Mouse (Mus musculus): Measurements from ENCODE around the gene Spata48. TPM values are rescaled to one million over a fixed set of nuclear protein-coding genes. Genes with fewer than 3 reads are reported as not detected.
A peak's percentile ranks its signal among the peaks of the same experiment; 100 is the strongest.

The Spata48 gene
- 0.78 and 1.3 TPM in 2 replicates for polyA plus RNA-seq (2015; fragmentation: Nextera tagmentation; extraction: Ambion mirVana)

GRCm38 (mm10) chr11:11461635-11462560 lies at the start of gene Spata48, which contains the start of gene Zpbp:
Gene Spata48 (plus strand): TSS chr11:11462094.
Gene Zpbp (minus strand): TSS chr11:11462408.
- Histone ChIP-seq H3K27ac (peak within 1 kb of the TSS; percentile 84), H3K9ac (peak within 1 kb of the TSS; percentile 78), H3K4me3 (peak within 1 kb of the TSS; percentile 64), H3K27me3 (0 out of 2 replicates have a peak, but pooled peaks cover 7% of the 10 kb centered on the region), H3K9me3 (no peaks in the 10 kb centered on the region), H3K4me2 (peak within 1 kb of the TSS; percentile 69), H3K4me1 (replicated peaks) (peaks cover 6% of the 10 kb centered on the region; the same call in 1 of the 2 replicates), H3K36me3 (no peaks in the 10 kb centered on the region)
- WGBS, result 4% methylated on average over 61 of the region's 66 CpGs
- peak; percentile 97 for ATAC-seq (ENCODE audit: low FRiP score)

GRCm38 (mm10) chr11:11414188-11414587 lies 47.7 kb upstream of the Spata48 start:
- Histone ChIP-seq H3K4me2 (no peak overlapping the region), H3K4me1 (replicated peaks) (no peaks in the 10 kb centered on the region), H3K9me3 (no peaks in the 10 kb centered on the region), H3K36me3 (no peaks in the 10 kb centered on the region), H3K4me3 (no peak overlapping the region), H3K9ac (no peak overlapping the region), H3K27me3 (no peaks in the 10 kb centered on the region), H3K27ac (no peak overlapping the region)
- ATAC-seq (ENCODE audit: low FRiP score), result no peak
- WGBS, result 90% methylated on average over 5 of the region's 5 CpGs

- no peaks in the 10 kb centered on the region for H3K9me3 ChIP-seq
Measured at GRCm38 (mm10) chr11:11417356-11417755, 44.5 kb upstream of the Spata48 start.

GRCm38 (mm10) chr11:11455037-11455436 lies 6.9 kb upstream of the Spata48 start:
- no peaks in the 10 kb centered on the region for H3K4me1 ChIP-seq (replicated peaks)
- no peak overlapping the region for H3K4me2 ChIP-seq
- WGBS, result 40% methylated on average over 2 of the region's 2 CpGs
- no peaks in the 10 kb centered on the region for H3K27me3 ChIP-seq
- H3K36me3 ChIP-seq, result no peaks in the 10 kb centered on the region
- no peaks in the 10 kb centered on the region for H3K9me3 ChIP-seq
- ATAC-seq (ENCODE audit: low FRiP score), result no peak
- H3K27ac ChIP-seq, result no peak overlapping the region
- H3K4me3 ChIP-seq, result no peak overlapping the region
- no peak overlapping the region for H3K9ac ChIP-seq

More at GRCm38 (mm10) chr11:11417356-11417755, 44.5 kb upstream of the Spata48 start:
- whole genome bisulfite sequencing, result 86% methylated on average over 2 of the region's 2 CpGs
- no peak overlapping the region for H3K4me2 ChIP-seq
- no peak overlapping the region for H3K27ac ChIP-seq
- no peaks in the 10 kb centered on the region for H3K4me1 ChIP-seq (replicated peaks)
- H3K9ac ChIP-seq, result no peak overlapping the region
- ATAC-seq (ENCODE audit: low FRiP score), result no peak
- no peaks in the 10 kb centered on the region for H3K27me3 ChIP-seq
- no peak overlapping the region for H3K4me3 ChIP-seq
- H3K36me3 ChIP-seq, result no peaks in the 10 kb centered on the region

DNA sequence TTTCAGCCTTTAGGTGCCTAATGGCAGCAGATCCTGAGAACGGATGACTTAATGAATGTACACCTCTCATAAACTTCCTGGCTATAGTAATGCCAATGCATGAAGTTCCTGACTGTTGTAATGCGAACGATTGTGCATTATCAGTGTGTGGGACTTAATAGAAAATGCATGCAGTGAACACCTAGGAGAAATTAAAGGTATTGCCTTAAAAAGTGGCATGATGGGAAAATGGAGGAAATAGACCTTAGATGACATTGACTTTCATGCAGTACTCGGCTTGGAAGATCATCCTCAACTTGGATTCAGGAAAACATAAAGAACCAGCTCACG lies 632 bp downstream of the Spata48 start:
- 84% methylated on average over 5 of the region's 5 CpGs for WGBS

GRCm38 (mm10) chr11:11468924-11469323 lies 7.0 kb downstream of the Spata48 start:
- H3K9me3 ChIP-seq, result no peaks in the 10 kb centered on the region
- H3K4me2 ChIP-seq, result no peak overlapping the region
- H3K27ac ChIP-seq, result no peak overlapping the region
- no peaks in the 10 kb centered on the region for H3K4me1 ChIP-seq (replicated peaks)
- H3K9ac ChIP-seq, result no peak overlapping the region
- H3K4me3 ChIP-seq, result no peak overlapping the region
- no peak for ATAC-seq (ENCODE audit: low FRiP score)
- peaks cover 11% of the 10 kb centered on the region; the same call in 1 of the 2 replicates for H3K27me3 ChIP-seq
- no peaks in the 10 kb centered on the region for H3K36me3 ChIP-seq

More for the DNA sequence above, 632 bp downstream of the Spata48 start:
- H3K4me2 ChIP-seq, result peak overlapping the region; percentile 69
- no peaks in the 10 kb centered on the region for H3K36me3 ChIP-seq
- peaks cover 6% of the 10 kb centered on the region; the same call in 1 of the 2 replicates for H3K4me1 ChIP-seq (replicated peaks)
- peak overlapping the region; percentile 64 for H3K4me3 ChIP-seq
- H3K9me3 ChIP-seq, result no peaks in the 10 kb centered on the region
- H3K9ac ChIP-seq, result peak overlapping the region; percentile 78
- H3K27ac ChIP-seq, result peak overlapping the region; percentile 84; the same call in 1 of the 2 replicates
- no peak for ATAC-seq (ENCODE audit: low FRiP score)
- H3K27me3 ChIP-seq, result peaks cover 8% of the 10 kb centered on the region; the same call in 1 of the 2 replicates

DNA sequence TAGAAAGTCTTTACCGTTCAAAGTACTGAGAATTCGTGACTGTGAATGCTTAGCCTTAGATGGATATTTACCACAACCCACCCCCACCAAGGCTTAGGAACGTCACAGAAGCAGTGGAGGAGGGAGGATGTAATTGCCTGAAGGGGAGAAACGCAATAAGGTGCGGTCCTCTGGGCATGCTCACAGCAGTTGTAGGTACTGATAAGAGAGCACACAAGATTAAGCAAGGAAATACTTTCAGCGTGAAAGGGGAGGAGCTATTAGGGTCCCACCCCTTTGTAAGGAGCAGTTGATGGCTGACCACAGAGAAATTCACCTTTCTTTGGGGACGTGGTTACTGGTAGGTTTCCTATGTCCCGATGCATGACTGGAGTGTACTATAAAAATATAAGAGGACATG lies 22.5 kb downstream of the Spata48 start:
- WGBS, result 63% methylated on average over 8 of the region's 8 CpGs
- Histone ChIP-seq H3K4me3 (no peak overlapping the region), H3K4me2 (no peak overlapping the region), H3K27ac (no peak overlapping the region), H3K9ac (no peak overlapping the region), H3K27me3 (no peaks in the 10 kb centered on the region), H3K36me3 (no peaks in the 10 kb centered on the region), H3K4me1 (replicated peaks) (no peaks in the 10 kb centered on the region), H3K9me3 (no peaks in the 10 kb centered on the region)
- no peak for ATAC-seq (ENCODE audit: low FRiP score)

- WGBS, result 61% methylated on average over 5 of the region's 5 CpGs
- H3K4me1 ChIP-seq (replicated peaks), result no peaks in the 10 kb centered on the region
- H3K36me3 ChIP-seq, result no peaks in the 10 kb centered on the region
- H3K4me3 ChIP-seq, result no peak overlapping the region
- H3K9ac ChIP-seq, result no peak overlapping the region
- H3K9me3 ChIP-seq, result no peaks in the 10 kb centered on the region
- no peak overlapping the region for H3K4me2 ChIP-seq
- ATAC-seq (ENCODE audit: low FRiP score), result no peak
- no peaks in the 10 kb centered on the region for H3K27me3 ChIP-seq
- H3K27ac ChIP-seq, result no peak overlapping the region
Measured at GRCm38 (mm10) chr11:11492044-11492443, 30.1 kb downstream of the Spata48 start.

DNA sequence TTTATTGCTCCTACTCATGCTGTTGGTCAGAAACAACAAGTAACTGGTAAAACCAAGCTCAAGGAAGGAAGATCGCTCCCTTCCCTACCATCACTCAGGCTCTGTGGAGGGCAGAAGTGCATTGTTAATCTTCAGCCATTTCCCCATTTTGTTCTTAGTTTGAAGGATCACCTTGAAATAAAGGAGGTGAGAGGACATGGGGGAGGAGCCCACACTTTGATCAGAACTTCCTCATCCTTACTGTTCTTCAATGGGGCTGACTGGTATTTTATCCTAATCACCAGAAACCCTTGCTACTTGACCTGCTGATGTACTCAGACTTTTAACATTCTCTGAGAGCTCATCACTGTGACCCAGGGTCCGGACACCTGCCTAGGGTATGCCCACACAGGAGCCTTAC lies 33.8 kb downstream of the Spata48 start:
- Histone ChIP-seq H3K9me3 (no peaks in the 10 kb centered on the region), H3K4me2 (no peak overlapping the region), H3K27me3 (no peaks in the 10 kb centered on the region), H3K9ac (no peak overlapping the region), H3K36me3 (no peaks in the 10 kb centered on the region), H3K27ac (no peak overlapping the region), H3K4me1 (replicated peaks) (no peaks in the 10 kb centered on the region), H3K4me3 (no peak overlapping the region)
- ATAC-seq (ENCODE audit: low FRiP score), result no peak
- 95% methylated on average over 2 of the region's 2 CpGs for WGBS

- no peak for ATAC-seq (ENCODE audit: low FRiP score)
- H3K9me3 ChIP-seq, result no peaks in the 10 kb centered on the region
- no peak overlapping the region for H3K9ac ChIP-seq
- WGBS, result 27% methylated on average over 10 of the region's 10 CpGs
- H3K36me3 ChIP-seq, result no peaks in the 10 kb centered on the region
- H3K27ac ChIP-seq, result no peak overlapping the region
- H3K27me3 ChIP-seq, result no peaks in the 10 kb centered on the region
- no peak overlapping the region for H3K4me3 ChIP-seq
- H3K4me1 ChIP-seq (replicated peaks), result no peaks in the 10 kb centered on the region
- no peak overlapping the region for H3K4me2 ChIP-seq
Measured at GRCm38 (mm10) chr11:11499944-11500343, 38.0 kb downstream of the Spata48 start.

DNA sequence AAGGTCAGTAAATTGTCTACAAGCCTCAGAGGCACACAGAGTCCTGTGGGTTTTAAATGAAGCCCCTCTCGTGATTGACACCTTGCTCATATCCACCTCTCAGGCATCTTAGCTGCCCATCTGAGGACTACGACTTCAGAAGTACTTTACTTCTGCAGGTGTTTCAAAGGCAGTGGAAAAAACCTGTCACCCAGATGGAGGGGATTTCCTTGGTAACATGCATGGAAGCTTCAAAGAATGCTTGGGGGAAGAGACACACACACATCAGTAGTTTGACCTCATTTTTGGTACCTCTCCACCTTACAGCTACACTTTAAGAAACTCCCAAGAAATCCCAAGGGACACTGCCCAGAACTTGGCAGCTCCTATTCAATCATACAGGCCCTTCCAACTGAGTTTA lies 44.3 kb downstream of the Spata48 start:
- Histone ChIP-seq H3K4me2 (no peak overlapping the region), H3K27me3 (no peaks in the 10 kb centered on the region), H3K27ac (no peak overlapping the region), H3K9ac (no peak overlapping the region), H3K36me3 (no peaks in the 10 kb centered on the region), H3K4me1 (replicated peaks) (no peaks in the 10 kb centered on the region), H3K9me3 (no peaks in the 10 kb centered on the region), H3K4me3 (no peak overlapping the region)
- 90% methylated on average over 2 of the region's 2 CpGs for WGBS
- ATAC-seq (ENCODE audit: low FRiP score), result no peak

DNA sequence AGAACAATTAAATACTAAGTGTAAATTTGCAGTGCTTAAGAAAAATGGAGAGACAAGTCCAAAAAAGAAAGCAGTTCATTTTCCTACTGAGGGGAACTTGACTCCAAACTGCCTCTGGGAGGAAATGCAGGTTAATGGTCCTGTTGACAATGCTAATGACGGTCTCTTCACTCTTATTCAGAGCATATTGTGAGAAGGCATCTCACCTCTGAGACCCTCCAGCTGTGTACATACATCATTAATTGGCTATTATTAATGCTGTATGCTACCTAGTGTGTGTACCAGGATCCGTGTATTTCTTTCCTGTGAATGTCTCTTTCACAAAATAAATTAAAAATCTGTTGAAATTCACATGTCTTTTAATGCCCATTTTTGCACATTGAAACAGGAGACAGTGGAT lies 47.5 kb downstream of the Spata48 start:
- Histone ChIP-seq H3K9me3 (no peaks in the 10 kb centered on the region), H3K36me3 (no peaks in the 10 kb centered on the region), H3K9ac (no peak overlapping the region), H3K4me1 (replicated peaks) (no peaks in the 10 kb centered on the region), H3K27me3 (no peaks in the 10 kb centered on the region), H3K4me3 (no peak overlapping the region), H3K4me2 (no peak overlapping the region), H3K27ac (no peak overlapping the region)
- ATAC-seq (ENCODE audit: low FRiP score), result no peak
- 74% methylated on average over 2 of the region's 2 CpGs for WGBS

GRCm38 (mm10) chr11:11512056-11512455 lies 50.2 kb downstream of the Spata48 start:
- Histone ChIP-seq H3K4me3 (no peak overlapping the region), H3K9ac (no peak overlapping the region), H3K27ac (no peak overlapping the region), H3K4me2 (no peak overlapping the region), H3K9me3 (no peaks in the 10 kb centered on the region), H3K4me1 (replicated peaks) (no peaks in the 10 kb centered on the region), H3K27me3 (no peaks in the 10 kb centered on the region), H3K36me3 (no peaks in the 10 kb centered on the region)
- WGBS, result 52% methylated on average over 2 of the region's 2 CpGs
- no peak for ATAC-seq (ENCODE audit: low FRiP score)
